Mouse (Mus musculus): Measurements from ENCODE around the gene Ube2h.

GRCm38 (mm10) chr6:30171226-30171625 is 133.1 kb downstream of the Ube2h start:
- TF ChIP-seq CTCF (conservative IDR thresholded peaks at IDR 0.05; ENCODE audit: insufficient read depth, insufficient read length, low read depth, low read length), result no peak
- TF ChIP-seq POLR2A (IDR thresholded peaks at IDR 0.05; ENCODE audit: low read depth, low read length), result no peak
